Mouse (Mus musculus) ovary, adult 2 months (tissue): ENCODE results near the gene Vmn1r19. TPM values are rescaled to one million over a fixed set of nuclear protein-coding genes. Genes with fewer than 3 reads are reported as not detected.

Source experiments
- polyA plus RNA-seq: library from polyadenylated mRNA; depleted of rRNA; stranded (reverse); fragments of >200 nt; gene quantifications from 2 replicates; pipeline ENCODE4 v1.2.3, GENCODE M21; 2012; rRNA removed

Gene Vmn1r19
- not detected in 2 replicates for polyA plus RNA-seq

DNA sequence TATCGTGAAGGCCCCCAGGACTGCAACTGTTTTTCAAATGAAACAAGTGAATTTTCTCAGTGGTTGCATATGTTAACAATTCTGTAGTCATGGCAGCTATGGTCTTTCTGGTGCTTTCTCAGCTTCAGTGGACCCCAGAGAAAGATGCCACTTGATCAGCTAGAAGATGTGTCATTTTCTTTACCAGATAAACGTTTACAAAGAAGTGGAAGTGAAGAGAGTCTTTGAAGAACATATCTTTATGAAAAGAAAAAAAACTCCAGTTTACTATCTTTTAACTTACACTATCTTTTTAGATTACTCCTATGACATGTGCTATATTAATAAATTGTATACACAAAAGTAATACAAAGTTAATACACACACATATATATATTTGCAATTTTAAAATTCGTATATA, at the start of gene Vmn1r19:
Vmn1r19 (plus strand) TSS at position 301 of the 400 bp plus-strand sequence.

DNA sequence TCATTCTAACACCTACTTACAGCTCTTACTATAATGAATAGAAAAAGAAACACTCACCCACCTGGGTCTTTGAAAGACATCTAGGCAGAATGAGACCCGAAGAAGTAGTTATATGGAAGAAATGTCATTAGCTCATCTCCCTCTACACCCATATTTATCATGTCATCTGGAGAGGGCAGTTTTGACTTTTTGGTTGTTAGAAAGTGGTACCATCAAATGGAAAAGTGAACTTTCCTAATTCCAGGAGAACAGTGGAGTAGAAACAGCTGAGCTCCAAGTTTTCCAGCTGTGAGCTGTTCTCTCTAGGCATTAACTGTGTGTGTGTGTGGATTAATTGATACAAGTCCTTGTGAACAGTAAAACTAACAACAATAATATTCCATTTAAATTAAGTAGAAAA, 40.0 kb upstream of the Vmn1r19 start, which contains the start of gene Vmn1r17:
Vmn1r17 (minus strand) TSS at position 101 of the 400 bp plus-strand sequence.

DNA sequence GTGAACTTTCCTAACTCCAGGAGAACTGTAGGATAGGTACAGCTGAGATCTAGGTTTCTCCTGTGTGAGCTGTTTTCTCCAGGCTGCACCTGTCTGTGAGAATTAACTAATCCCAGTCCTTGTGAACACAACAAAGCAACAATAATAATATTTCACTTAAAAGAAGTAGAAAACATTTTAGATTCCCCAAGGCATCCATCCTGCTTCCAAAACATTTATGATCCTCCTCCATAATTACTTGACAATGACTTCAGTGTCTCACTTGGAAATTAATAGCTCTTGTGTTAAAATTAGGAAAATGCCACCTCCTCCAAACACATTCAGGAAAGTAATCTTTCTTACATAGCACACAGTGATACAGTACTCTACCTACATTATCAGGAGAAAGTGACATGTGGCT, 7.9 kb upstream of the Vmn1r19 start, which contains the start of gene Vmn1r18:
Vmn1r18 (minus strand) TSS at position 101 of the 400 bp plus-strand sequence.

DNA sequence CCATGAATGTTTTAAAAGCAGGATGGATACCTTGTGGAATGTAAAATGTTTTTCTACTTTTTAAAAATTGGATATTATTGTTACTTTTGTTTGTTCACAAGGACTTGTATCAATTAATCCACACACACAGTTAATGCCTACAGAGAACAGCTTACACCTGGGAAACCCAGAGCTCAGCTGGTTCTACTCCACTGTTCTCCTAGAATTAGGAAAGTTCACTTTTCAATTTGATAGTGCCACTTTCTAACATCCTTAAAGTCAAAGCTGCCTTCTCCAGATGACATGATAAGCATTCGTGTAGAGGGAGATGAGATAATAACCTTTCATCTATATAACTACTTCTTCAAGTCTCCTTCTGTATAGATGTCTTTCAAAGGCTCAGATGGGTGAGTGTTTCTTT, 25.1 kb downstream of the Vmn1r19 start, which contains the start of gene Vmn1r20:
Vmn1r20 (plus strand) TSS at position 301 of the 400 bp plus-strand sequence.

Other genes starting within 250 kb of the Vmn1r19 start
- not detected in 2 replicates for gene Vmn1r12, start 246.9 kb upstream of the Vmn1r19 start, polyA plus RNA-seq
- not detected in 2 replicates for gene Vmn1r13, start 200.5 kb upstream of the Vmn1r19 start, polyA plus RNA-seq
- gene Vmn1r14, start 172.1 kb upstream of the Vmn1r19 start, polyA plus RNA-seq: not detected in 2 replicates
- gene Vmn1r15, start 145.8 kb upstream of the Vmn1r19 start, polyA plus RNA-seq: not detected in 2 replicates
- not detected in 2 replicates for gene Vmn1r16, start 74.3 kb upstream of the Vmn1r19 start, polyA plus RNA-seq
- not detected in 2 replicates for gene Vmn1r17, start 40.1 kb upstream of the Vmn1r19 start, polyA plus RNA-seq
- gene Vmn1r18, start 8.0 kb upstream of the Vmn1r19 start, polyA plus RNA-seq: not detected in 2 replicates
- gene Vmn1r20, start 25.1 kb downstream of the Vmn1r19 start, polyA plus RNA-seq: not detected in 2 replicates
- 1.4 and 1.7 TPM in 2 replicates for gene Ppm1k, start 131.7 kb downstream of the Vmn1r19 start, polyA plus RNA-seq
- gene Herc6, start 177.2 kb downstream of the Vmn1r19 start, polyA plus RNA-seq: 10.3 and 15.9 TPM in 2 replicates